Mouse (Mus musculus) ZHBTc4 (cell line): ENCODE measurements around the gene Cd55.
"Not testable (repeated sequence)": the region's sequence is repeated elsewhere in the genome, so short reads cannot be mapped to it uniquely, and the experiment has no call there.

ENCODE experiments used
- DNase-seq: peaks from one replicate; pipeline ENCODE4 v3.0.0-alpha.2; 2011; ENCODE audit warnings: low read depth, low spot score

Gene Cd55

GRCm38 (mm10) chr1:130462084-130462861, at the start of gene Cd55:
TSS of gene Cd55 (minus strand) at chr1:130462744.
- peak; percentile 95 for DNase-seq

- no peak for DNase-seq
These were observed 49.4 kb upstream of the Cd55 start for GRCm38 (mm10) chr1:130511823-130512370.

- no peak for DNase-seq
These were observed 46.4 kb upstream of the Cd55 start for GRCm38 (mm10) chr1:130508957-130509350.

GRCm38 (mm10) chr1:130508030-130508956, 45.7 kb upstream of the Cd55 start:
- no peak for DNase-seq

- DNase-seq: no peak
These were observed 44.9 kb upstream of the Cd55 start for GRCm38 (mm10) chr1:130507408-130507807.

GRCm38 (mm10) chr1:130499962-130500361, 37.4 kb upstream of the Cd55 start:
- no peak for DNase-seq

GRCm38 (mm10) chr1:130498331-130498730, 35.8 kb upstream of the Cd55 start:
- no peak for DNase-seq

- no peak for DNase-seq
These were observed 24.4 kb upstream of the Cd55 start for GRCm38 (mm10) chr1:130486816-130487545.

GRCm38 (mm10) chr1:130485828-130486620, 23.5 kb upstream of the Cd55 start:
- no peak for DNase-seq

GRCm38 (mm10) chr1:130485376-130485775, 22.8 kb upstream of the Cd55 start:
- no peak for DNase-seq

- DNase-seq: no peak
These were observed 12.4 kb upstream of the Cd55 start for GRCm38 (mm10) chr1:130474936-130475335.

- peak; percentile 61 for DNase-seq
These were observed 11.7 kb upstream of the Cd55 start for GRCm38 (mm10) chr1:130474226-130474625.

GRCm38 (mm10) chr1:130470074-130470473, 7.5 kb upstream of the Cd55 start:
- no peak for DNase-seq

- no peak for DNase-seq
These were observed 4.9 kb upstream of the Cd55 start for GRCm38 (mm10) chr1:130467453-130467852.

- no peak for DNase-seq
These were observed 1.6 kb upstream of the Cd55 start for GRCm38 (mm10) chr1:130464173-130464572.

- DNase-seq: peak; percentile 95
These were observed 323 bp upstream of the Cd55 start for GRCm38 (mm10) chr1:130462867-130463266.

- DNase-seq: no peak
These were observed 7.4 kb downstream of the Cd55 start for GRCm38 (mm10) chr1:130455111-130455510.

GRCm38 (mm10) chr1:130442930-130443329, 19.6 kb downstream of the Cd55 start:
- DNase-seq: not testable (repeated sequence)

- no peak for DNase-seq
These were observed 31.6 kb downstream of the Cd55 start for GRCm38 (mm10) chr1:130430920-130431319.

- not testable (repeated sequence) for DNase-seq
These were observed 33.9 kb downstream of the Cd55 start for GRCm38 (mm10) chr1:130428667-130429066.
